Mouse (Mus musculus): ENCODE results near the gene Fgr.
"Not testable (repeated sequence)": the region's sequence is repeated elsewhere in the genome, so short reads cannot be mapped to it uniquely, and the experiment has no call there.

Fgr gene

GRCm38 (mm10) chr4:132993553-132993952 lies 19.7 kb downstream of the Fgr start:
- no peak for DNase-seq

GRCm38 (mm10) chr4:132997469-132998237 lies 23.8 kb downstream of the Fgr start:
- DNase-seq, result no peak

DNA sequence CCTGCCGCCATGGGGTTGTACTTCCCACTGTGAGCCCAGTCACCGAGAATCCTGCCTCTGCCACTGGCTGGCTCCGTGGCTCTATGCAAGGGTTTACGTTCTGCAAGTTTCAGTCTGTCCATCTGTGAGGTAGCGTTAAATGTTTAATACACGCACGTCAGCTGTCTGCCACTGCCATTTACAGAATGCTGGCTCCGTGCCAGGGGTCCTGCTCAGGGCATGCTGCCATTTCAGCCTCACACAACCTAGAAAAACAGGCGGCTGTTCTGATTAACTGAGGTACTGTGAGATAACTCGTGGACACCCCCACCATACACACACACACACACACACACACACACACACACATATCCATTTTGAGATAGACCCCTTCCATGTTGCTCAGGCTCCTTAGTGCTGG lies 29.0 kb downstream of the Fgr start:
- no peak for DNase-seq

- no peak for DNase-seq
Measured at GRCm38 (mm10) chr4:133003316-133004018, 29.6 kb downstream of the Fgr start.

DNA sequence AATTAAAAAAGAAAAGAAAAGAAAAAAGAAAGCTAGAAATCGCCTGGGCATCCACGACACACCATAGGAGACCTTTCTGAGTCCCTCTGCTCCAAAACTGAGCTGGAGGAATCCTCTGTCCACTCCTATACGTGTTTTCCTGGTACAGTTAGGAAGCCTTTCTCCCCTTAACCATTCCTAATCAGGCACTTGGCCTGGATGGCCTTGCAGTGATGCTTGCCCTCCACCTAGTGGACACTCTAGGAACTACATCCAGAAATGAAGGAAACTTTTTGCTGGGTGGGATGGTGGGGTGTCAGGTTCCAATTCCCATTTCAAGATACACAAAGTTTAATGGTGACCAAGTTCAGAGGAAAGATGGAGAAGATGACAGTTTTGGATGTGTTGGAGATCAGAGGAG lies 31.3 kb downstream of the Fgr start:
- DNase-seq, result peak; percentile 88

DNA sequence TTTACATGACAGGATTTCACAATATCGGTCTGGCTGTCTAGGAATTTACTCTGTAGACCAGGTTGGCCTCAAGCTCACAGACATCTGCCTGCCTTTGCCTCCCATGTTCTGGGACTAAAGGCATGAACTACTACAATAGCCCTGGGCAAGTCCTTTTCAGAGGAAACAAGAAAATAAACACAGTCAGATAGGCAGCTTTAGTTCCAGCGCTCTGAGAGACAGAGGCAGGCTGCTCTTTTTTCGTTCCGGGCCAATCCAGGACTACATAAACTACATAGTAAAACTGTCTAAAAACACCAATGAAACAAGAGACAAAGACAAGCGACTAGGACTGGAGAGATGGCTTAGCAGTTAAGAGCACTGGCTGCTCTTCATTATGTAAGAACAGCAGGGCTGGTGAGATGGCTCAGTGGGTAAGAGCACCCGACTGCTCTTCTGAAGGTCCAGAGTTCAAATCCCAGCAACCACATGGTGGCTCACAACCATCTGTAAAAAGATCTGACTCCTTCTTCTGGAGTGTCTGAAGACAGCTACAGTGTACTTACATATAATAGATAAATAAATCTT lies 32.1 kb downstream of the Fgr start:
- not testable (repeated sequence) for DNase-seq

- DNase-seq, result no peak
Measured at GRCm38 (mm10) chr4:133007513-133008380, 33.9 kb downstream of the Fgr start.

- peak; percentile 80 for DNase-seq
Measured at GRCm38 (mm10) chr4:133009131-133009530, 35.2 kb downstream of the Fgr start.

GRCm38 (mm10) chr4:133009676-133010075 lies 35.8 kb downstream of the Fgr start:
- DNase-seq, result no peak

DNA sequence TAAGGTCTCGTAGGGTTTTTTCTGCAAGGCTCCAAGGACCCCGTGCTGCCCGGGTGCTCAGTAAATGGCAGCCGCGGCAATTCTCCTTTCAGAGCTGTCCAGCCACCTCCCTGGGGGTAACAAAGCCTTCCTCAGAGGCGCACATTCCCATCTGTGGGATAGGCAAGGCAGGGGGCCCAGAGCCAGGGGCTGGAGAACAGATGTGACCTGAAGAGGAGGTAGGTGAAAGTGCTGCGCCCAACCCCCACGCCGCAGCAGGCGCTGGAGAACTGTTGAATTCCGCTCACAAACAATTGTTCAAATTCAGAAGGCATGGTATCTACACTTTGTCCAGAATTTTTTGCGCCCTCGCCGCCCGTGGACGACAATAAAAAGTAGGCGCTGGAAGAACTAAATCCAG lies 36.7 kb downstream of the Fgr start:
- peak; percentile 57 for DNase-seq

- peak; percentile 97 for DNase-seq
Measured at GRCm38 (mm10) chr4:133011028-133011820, 37.3 kb downstream of the Fgr start, which contains the start of gene Ahdc1. Gene Ahdc1 (plus strand): TSS chr4:133011260.

DNA sequence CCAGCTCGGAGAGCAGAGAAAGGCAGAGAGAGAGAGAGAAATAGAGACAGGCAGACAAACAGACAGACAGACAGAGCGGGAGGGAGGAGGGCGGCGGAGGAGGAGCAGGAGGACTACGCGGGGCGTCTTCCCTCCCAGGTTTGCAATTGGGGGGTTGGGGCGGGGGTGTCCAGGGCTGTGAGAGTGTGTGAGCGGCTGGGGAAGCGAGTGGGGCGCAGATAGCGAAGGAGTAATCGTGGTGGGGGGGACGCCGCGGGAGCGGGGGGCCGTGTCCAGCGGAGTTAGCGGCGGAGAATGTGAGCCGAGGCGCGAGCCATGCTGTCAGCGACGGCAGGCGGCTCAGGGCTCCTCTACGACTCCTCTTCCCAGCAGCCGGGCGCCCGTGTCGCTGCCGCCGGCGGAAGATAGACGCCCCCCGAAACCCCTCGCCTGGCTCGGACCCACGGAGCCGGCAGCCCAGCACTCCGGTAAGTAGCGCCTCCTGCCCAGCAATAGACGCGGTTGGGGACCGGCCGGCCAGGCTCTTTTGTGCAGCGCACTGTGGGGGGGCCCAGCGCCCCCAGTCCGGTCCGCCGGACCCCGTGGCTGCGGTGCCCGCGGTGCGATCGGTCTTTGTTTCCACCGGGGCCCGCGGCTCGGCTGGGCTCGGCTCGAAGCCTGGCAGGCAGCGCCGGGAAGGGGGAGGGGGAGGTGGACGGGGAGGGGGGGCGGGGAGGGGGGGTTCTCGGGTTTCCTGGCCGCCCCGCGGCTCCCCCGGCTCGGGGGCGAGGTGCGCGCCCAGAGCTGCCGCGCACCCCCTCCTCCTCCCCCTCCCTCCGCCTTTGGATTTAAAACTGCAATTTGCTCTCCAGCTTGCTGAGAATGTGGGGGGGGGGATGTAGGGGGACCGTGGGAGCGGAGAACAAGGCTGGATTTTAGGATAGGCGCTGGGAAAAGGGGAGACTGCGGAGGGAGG lies 38.2 kb downstream of the Fgr start:
- DNase-seq, result peak; percentile 74

GRCm38 (mm10) chr4:133012776-133013265 lies 38.9 kb downstream of the Fgr start:
- DNase-seq, result peak; percentile 65

GRCm38 (mm10) chr4:133013266-133013891 lies 39.5 kb downstream of the Fgr start:
- DNase-seq, result peak; percentile 58

DNA sequence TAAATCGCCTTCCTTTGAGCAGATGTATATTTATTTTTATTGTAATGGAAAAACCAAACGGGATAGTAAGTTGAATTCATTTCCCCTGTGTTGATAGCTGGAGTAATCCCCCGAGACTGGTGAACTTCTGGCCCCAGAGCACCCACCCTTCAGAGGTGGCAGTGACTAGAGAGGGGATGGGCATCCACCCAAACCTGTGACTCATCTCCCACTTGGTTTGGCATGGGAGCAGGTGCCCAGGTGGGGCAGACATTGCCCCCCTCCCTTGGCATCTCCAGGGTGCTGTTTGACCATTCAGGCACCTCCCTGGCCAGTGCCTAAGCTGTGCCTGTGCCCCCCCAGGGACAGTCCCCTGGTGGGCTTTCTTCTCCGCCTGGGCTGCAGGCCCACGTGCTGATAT lies 40.2 kb downstream of the Fgr start:
- no peak for DNase-seq

GRCm38 (mm10) chr4:133014896-133015709 lies 41.2 kb downstream of the Fgr start:
- no peak for DNase-seq

GRCm38 (mm10) chr4:133015710-133016651 lies 42.1 kb downstream of the Fgr start:
- no peak for DNase-seq
